26 mouse cellular contexts compared by ENCODE assay signal in the genomic region with DNA sequence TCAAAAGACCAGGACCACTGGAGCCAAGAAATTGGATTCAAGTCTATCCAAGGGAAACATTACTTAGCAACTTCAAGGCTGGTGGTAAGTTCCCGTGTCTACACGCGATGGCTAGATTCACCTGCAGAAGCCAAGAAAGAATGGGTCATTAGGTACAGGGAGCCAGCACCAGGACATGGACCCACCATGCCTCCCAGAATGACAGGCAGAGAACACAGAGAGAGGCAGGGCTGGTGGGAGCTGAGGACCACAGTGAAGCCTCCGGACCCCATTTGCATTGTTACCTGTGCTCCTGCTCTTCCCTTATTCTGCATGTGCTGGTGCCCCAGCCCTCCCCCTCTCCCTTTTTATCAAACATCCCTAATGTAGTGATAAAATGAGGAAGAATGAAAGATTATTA. TPM values are rescaled to one million over a fixed set of nuclear protein-coding genes. Genes with fewer than 3 reads are reported as not detected.
"Had no signal": no experiment of that assay in that cellular context is flagged by ENCODE, and none has a peak within 500 bp of the region (broad histone marks: within the 10 kb centered on the region; RNA-seq: fewer than 3 reads in every experiment).

No protein-coding gene starts in this region.

- H3K36me3 ChIP-seq: heart, embryonic 13.5 days; heart, embryonic 15.5 days; hindbrain, embryonic 15.5 days; kidney, embryonic 15.5 days; limb, embryonic 13.5 days; limb, embryonic 15.5 days; liver, embryonic 12.5 days had no signal

- H3K9me3 ChIP-seq: heart, embryonic 13.5 days; heart, embryonic 15.5 days; hindbrain, embryonic 15.5 days; kidney, embryonic 15.5 days; limb, embryonic 13.5 days; limb, embryonic 15.5 days; liver, embryonic 12.5 days had no signal

- H3K9ac ChIP-seq: heart, embryonic 13.5 days; heart, embryonic 15.5 days; hindbrain, embryonic 15.5 days; kidney, embryonic 15.5 days; limb, embryonic 13.5 days; limb, embryonic 15.5 days; liver, embryonic 12.5 days; liver, embryonic 14.5 days had no signal

- H3K27me3 ChIP-seq: hindbrain, embryonic 15.5 days; limb, embryonic 15.5 days; liver, embryonic 12.5 days had no signal

- DNase-seq: gastrocnemius, postnatal 14 days; gastrocnemius, postnatal 36 days; heart, adult 18-20 months; heart, postnatal 14 days; heart, postnatal 36 days; kidney, adult 11 months; kidney, adult 2 months; kidney, adult 9 months; kidney, postnatal 14 days; kidney, postnatal 36 days; layer of hippocampus, adult 9-11 months; layer of hippocampus, postnatal 36 days; left cerebral cortex, postnatal 4 days had no signal

- ATAC-seq: hindbrain, postnatal 0 days; intestine, embryonic 16.5 days; liver, embryonic 12.5 days had no signal

- H3K4me2 ChIP-seq: heart, embryonic 13.5 days; heart, embryonic 15.5 days; hindbrain, embryonic 15.5 days; kidney, embryonic 15.5 days; limb, embryonic 13.5 days; limb, embryonic 15.5 days; liver, embryonic 12.5 days had no signal

- H3K4me1 ChIP-seq: limb, embryonic 15.5 days; liver, embryonic 12.5 days had no signal

- H3K4me3 ChIP-seq: heart, embryonic 13.5 days; heart, embryonic 15.5 days; hindbrain, embryonic 15.5 days; kidney, embryonic 15.5 days; limb, embryonic 13.5 days; limb, embryonic 15.5 days; liver, embryonic 12.5 days had no signal

- H3K27ac ChIP-seq: heart, embryonic 13.5 days; heart, embryonic 15.5 days; hindbrain, embryonic 15.5 days; hindbrain, postnatal 0 days; kidney, embryonic 15.5 days; kidney, postnatal 0 days; limb, embryonic 13.5 days; limb, embryonic 15.5 days; liver, embryonic 12.5 days; liver, embryonic 14.5 days had no signal

RNA-seq across cellular contexts. Expression of a gene that starts 39.4 kb away (rescaled TPM):
- total RNA-seq: hematopoietic stem cell, adult 5-6 weeks; liver, adult 2 months had no signal
- polyA plus RNA-seq: liver, adult 2 months; liver, embryonic 14.5 days had no signal
